Mouse (Mus musculus) layer of hippocampus, postnatal 25 days (tissue): ENCODE measurements around the gene Rcsd1. TPM values are rescaled to one million over a fixed set of nuclear protein-coding genes. Genes with fewer than 3 reads are reported as not detected.

Source experiments
- DNase-seq, 2 experiments: peaks; one replicate each; pipeline ENCODE4 v3.0.0; 2022; ENCODE audit warnings: mixed read lengths in 2 of 2, low spot score in 1 of 2; ENCODE audit errors: extremely low spot score in 1 of 2
- total RNA-seq, 2 experiments: library from RNA; stranded (reverse); gene quantifications; 2 replicates each; pipeline ENCODE4 v1.2.3; 2021

The Rcsd1 gene
- total RNA-seq, 2 experiments from 2014 or later = 4.3 to 4.8 TPM

DNA sequence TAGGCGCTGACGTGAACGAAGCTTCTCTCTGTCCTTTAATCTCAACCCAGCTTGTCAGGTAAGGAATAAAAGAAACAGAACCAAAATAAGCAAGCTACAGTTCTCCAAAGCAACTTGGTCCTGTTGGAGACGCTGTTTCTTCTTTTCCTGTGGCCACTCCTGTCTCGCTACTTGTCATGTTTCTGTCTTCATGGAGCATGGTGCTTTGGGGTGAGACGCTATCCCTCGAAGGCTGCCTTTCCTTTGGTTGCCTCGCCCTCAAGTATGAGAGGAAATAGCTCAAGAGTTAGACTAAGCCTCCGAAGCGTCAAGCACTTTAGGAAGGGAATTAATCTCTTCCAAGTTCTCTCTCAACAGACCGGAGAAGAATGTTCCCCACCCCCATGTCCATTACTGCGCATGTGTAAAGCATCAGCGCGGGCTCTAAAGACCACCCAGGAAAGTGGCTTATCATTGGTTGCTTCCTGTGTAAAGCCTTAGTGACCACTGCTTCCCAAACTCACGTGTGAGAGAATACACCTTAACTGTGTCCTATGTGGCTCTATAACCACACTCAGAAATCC is 9.1 kb upstream of the Rcsd1 start:
- no peak for DNase-seq

DNA sequence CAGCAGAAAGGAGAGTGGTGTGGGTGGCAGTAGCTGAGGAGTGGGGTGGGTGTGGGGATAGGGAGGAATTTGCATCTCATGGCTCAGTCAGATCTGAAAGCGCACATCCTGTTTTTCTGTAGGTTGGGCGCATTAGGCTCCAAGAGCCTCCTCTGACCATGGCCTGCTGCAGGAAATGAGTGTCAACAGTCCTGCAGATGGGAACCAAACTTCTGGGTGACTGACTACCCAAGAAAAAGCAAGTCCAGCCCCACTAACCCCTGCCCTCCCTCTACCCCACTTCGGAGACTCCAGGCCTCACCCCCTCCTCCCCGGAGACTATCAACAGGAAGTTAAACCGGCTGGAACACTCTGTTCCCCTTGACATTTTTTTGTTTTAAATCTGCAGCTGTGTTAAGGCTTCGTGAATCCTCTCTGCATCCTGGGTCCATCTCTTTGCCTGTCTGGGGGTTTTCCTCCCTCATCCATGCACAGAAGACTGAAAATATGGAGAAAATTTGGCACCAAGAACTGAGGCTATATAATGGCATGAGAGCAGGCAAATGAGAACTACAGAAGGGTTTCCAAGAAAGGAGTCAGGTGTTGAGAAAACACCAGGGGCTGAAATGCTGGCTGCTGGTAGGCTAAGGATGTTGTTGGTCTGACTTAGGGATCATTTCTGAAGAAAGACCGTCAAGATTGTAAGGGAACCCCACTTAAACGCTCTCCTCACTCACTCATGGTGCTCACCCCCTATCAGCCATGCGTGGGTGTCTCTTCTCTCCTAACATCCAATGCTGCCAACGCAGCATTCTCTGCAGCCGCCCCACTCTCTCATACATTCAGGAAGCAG is 8.4 kb upstream of the Rcsd1 start:
- no peak for DNase-seq

DNA sequence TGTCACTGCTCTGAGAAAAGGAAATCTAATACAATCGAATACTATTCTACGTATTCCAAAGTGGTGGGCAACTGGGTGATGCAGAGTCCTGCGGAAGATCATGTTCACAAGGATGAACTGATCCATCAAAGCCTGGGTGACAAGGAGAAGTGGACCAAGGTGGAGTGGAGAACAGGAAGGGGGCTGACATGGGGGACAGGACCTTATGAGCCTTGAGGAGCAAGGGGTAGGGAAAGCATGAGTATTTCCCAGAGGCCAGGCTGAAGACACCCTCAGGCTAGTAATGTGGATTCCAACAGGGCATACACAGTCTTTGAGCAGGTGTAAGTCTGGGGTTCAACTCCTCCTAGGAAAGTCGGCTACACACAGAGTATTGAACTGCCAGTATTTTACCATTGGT is 6.9 kb upstream of the Rcsd1 start:
- DNase-seq = no peak

DNA sequence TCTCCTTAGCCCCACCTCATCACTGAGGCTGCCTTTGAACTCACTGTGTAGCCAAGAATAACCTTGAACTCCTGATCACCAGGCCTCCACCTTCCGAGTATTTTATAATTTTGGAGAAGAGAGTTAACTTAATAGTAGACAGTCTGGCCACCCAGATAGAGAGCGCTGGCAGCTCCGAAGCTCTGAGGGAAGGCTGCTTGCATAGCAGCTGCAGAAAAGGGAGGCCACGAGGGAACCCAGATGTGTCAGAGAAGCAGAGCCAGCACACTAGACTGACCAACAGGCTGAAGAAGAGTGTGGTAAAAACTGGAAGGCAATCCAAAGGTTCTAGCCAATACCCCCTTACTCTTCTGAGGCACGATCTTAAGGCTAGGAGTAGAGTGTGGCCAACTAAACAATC is 4.2 kb upstream of the Rcsd1 start:
- DNase-seq = no peak

DNA sequence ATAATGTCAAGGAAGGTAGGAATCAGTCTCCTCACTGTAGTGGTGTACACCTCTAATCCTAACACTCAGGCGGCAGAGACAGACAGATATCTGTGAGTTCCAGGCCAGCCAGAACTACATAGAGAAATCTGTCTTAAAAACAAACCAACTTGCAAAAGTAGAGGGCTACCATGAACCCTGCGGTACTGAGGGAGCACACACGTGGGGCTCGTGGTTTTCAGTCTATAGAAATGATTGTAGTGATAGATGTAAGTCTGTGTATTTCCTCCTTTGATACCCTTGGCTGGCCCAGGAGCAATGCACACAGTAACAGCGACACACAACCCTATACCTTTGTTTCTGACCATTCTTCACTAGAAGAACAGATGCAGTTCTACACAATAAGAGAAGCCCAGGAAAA is 2.4 kb upstream of the Rcsd1 start:
- no peak for DNase-seq

DNA sequence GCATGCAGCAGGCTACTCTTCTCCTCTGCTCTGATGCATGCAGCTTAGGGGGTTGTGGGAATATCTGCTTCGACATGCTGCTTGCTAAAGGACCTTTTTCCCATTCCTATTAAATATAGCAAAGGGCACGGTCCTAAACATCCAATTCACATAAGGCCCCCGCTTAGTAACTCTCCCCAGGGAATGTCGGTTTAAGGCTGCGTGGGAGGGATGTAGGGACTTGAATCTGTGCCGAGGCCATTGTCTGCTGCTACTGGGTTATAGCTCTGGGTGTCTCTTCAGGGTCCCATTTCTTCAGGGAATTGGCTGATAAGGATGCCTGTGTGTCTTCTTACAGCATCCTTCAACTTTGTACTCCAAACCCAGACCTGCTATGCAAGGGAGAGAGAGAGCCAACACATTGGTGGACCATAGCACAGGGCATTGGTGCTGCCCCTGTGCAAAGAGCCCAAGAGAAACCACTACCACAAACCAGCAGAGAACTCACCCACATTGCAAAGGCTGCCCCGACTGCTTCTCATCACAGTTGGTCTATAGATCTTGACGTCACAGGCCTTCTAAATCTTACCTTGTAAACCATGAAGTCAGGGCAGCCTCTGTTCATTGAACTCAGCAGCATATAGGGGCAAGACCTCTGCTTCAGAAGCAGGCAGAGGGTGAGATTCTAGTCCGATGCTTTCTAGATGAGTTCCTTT is 724 bp downstream of the Rcsd1 start:
- no peak for DNase-seq

DNA sequence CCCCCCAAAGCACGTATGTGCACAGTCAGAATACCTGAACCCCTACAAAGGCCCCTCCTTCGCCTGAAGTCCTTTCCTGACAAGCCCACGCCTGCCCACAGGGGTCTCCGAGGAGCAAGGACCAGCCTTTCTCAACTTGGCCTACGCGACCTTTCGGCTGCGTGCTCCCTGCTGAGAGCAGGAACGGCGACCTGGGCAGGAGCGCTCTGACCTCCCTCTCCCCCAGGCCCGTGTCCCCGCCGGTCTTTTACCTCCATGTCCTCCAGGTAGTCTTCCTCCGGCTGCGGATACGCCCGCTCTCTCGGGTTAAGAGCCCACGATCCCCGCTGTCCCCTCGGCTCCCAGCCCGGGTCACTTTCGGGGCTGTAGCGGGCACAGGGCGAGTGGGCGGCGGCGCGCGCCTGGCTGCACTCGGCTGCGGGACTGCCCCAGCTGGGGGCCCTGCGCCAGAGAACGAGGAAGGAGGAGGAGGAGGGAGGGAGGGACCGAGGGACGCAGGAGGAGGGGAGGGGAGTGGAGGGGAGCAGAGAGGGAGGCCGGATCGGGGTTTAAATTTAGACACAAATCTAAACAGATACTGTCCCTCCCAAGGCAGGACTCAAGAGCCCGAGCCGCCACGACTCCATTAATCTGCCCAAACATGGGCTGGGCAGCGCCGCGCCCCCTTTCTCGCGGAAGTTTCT is 1.8 kb downstream of the Rcsd1 start:
- no peak for DNase-seq

DNA sequence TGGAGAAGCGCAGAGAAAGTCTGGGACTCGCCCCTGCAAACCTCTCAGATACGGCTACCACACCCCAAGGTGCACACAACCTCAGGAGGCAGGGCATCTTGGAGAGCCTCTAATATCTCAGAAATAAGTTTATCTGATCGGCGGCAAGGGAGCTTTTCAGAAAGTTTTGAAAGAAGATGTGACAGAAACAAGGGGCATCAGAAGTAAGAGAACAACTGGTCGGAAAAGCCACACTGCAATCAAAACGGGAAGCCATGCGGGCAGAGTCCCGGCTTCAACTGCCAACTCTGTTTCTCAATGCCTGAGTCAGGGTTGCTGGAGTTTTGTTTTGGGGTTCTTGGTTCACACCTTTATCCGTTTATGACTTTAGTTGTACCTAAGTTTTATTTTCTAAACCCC is 2.3 kb downstream of the Rcsd1 start:
- no peak for DNase-seq

DNA sequence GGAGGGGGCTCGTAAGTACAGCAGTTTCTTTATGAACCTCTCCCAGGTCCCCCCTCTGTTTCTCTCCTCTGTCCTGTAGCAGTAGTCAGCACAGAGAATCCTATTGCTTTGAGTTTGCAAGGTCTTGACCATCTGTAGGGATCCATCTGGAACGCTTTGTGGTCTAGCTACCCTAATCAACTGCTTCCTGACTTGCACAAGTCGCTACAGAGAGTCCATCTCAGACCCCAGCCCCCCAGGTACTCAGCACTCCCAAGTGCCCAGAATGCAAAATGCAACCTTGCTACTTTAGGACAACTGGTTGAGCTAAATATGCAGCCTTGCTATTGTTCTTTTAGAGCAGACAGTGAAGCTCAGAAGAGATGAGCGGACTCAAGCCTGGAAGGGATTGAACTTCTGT is 3.1 kb downstream of the Rcsd1 start:
- DNase-seq = no peak

DNA sequence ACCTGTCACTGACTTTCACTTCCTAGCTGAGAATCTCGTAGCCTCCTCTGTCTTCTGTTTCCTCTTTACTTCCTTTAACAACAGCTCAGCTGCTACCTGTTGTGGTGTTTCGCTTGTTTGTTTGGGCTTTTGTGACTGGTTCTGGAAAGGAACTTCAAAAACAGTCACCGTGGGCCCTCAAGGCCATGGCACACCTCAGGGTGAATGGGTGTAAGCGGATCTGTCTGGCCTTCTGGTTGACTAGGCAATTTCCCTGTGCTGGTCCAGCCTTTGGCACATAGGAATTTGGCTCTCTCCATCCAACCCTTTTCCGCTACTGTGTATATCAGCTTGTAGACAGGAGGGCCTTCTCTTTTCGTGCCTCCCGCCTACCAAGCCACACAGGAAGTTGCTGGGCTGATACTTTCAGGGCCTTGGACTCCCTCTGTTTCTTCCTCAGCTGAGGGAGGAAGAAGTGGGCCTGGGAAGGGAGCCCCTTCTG is 3.6 kb downstream of the Rcsd1 start:
- DNase-seq = no peak

DNA sequence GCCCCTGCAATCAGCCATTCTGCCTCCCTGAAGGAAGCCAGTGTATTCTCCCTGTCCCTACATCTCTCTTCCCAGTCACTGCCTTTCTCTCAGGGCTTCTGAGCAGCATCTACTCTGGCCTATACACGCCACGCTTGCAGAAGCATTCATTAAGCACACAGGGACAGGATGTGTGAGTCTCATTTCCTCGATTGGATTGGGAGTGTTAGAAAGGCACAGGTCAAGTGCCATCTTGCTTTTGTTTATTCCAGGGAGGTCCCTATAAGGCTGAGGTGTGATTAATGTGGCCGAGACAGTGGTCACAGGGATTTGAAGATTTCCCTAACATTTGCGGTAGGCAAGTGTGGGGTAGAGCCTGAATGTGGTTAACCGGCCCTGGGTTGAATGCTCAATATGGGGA is 4.2 kb downstream of the Rcsd1 start:
- no peak for DNase-seq

DNA sequence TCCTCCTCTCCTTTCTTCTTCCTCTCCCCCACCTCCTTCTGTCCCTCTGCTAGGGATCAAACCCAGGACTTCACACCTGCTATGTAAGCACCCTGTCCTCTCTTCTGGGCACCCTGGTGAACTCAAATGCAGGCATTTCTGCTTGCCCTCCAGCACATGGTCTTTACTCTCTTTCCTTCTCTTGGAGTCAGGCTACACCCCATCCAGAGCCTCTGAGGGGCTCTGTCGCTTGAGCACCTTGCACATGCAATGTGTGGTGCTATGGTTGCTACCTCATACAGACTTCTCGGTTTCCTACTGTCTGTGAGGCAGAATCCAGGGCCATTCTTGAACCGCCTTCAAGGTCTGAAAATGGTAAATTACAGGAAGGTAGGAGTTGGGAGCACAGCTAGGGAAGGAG is 4.7 kb downstream of the Rcsd1 start:
- no peak for DNase-seq

DNA sequence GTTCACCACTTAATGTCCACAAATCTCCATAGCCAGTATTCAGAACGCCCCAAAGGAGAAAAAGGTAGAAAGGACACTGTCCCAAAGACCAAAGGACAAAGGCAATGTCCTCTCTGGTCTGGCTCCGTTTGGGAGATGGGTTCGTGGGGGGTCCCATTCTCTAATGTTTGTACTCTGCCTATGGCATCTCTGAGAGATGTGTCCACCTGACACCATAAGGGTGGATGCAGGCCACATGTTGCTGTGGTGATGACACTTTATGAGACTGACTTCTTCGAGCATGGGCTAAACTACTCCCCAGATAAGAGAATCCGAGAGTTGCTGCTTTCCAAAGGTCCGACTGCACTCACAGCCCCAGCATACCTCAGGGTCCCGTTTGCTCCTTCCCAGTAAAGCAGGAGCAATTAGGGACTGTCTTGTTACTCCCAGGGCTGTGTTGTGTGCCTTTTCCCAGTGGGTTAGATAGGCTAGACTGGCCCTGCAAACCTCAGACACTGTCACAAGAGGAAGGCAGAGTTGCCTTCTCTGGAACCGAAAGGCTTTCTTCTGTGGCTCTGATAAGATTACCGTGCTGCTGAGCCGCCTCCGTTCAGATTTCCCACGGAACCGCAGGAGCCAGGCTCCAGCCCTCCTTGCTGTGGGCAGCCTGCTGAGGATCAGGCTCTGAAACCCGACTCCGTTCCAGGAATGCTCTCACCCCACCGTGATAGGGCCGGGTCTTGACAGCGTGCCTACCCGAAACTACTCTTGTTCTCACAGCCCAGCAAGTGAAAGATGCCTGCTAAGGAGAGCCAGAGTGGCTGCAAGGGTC is 7.1 kb downstream of the Rcsd1 start:
- no peak for DNase-seq

DNA sequence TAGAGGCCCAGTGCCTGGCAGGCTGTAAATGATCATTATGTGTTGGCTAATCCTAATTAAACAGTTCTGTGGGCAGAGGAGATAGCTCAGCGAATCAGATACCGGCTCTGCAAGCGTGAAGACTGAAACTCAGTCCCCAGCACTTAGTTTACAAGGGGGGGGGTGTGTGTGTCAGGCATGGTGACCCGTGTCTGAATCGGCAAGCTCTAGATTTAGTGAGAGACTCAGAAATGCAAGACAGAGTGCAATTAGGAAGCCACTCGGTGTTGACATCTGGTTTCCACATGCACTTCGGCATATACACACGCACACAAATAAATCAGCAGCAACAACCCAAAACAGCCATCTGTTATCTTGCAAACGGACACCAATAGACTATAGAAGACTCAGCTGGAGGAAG is 8.0 kb downstream of the Rcsd1 start:
- DNase-seq = no peak

DNA sequence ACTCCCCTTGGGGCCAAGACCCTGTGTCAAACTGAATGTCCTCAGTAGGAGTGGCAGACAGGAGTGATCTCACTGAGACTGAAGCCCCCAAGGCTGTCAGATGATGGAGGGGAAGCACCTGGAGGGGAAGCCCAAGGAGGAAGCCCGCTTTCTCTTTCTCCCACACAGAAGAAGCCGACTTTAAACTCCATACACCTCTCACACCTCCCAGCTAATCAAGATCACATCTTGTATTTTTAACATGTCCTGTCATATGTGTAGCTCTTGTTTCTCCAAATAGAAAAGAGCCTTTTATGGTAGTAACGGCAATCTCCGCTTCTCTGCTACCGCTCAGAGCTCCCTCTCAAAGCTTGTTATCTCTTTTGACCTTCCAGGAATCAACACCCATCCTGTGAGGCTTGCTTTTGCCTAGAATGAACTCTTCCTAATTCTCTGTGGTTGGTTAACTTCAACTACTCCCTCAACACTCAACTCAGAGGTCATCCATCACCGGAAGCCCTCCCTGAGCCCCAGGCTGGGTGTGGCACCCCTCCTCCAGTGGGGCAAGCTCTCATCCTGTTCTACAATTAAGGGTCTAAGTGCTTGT is 8.5 kb downstream of the Rcsd1 start:
- DNase-seq = no peak

DNA sequence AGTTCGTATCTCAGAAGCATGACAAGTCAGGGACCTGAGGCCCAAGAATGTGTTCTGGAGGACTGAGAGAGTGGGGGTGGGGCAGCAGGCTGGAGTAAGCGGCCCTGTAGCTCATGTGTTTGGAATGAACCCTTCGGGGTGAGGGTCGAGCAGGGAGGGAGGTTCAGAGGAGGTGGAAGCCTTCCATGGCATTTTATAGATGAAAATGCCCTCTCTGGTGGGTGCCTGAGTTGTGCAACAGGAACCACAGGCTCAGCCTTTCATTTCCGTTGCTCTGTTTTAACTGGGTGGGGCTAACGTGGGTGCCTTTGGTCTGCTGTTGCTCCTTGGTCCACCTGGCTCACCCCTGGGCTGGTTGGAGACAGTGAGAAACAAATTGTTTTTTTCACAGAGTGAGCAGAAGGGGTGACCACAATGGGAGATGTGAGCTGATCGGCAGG is 9.2 kb downstream of the Rcsd1 start:
- DNase-seq = no peak

DNA sequence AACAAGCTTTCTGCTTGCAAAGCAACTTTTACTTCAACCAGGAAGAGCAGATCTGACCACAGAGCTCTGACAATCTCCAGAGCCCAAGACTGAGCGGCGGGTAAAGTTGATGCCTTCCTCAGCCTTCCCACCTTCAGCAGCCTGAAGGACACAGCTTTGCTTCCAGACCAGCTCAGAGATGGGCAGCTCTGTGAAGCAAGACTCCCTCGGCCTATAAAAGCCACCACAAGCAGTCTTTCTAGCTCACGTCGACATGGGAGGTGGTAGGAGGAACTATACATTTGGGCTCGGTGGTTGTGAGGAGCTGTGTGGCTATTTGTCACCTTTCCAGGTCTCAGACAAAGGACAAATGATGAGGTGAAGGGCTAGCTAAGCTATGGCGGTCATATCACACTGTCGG is 11.9 kb downstream of the Rcsd1 start:
- DNase-seq = no peak

DNA sequence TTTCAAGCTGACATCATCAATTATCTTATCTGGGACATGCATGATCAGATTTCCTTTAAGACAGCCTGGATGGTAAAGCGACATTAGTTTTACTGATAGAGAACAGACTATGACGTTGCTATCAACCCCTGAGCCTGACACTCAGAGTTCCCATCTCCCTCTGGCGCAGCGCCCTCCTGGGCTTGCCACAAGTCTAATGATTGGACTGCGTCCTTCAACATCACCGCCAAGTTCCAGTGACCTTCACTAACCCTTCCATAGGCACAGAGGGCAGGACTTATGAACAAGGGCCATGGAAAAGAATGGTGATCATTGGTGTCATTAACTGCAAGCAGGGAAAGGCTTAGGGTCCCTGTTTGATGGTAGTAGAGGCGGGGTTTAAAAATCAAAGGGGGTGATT is 12.7 kb downstream of the Rcsd1 start:
- DNase-seq = no peak

DNA sequence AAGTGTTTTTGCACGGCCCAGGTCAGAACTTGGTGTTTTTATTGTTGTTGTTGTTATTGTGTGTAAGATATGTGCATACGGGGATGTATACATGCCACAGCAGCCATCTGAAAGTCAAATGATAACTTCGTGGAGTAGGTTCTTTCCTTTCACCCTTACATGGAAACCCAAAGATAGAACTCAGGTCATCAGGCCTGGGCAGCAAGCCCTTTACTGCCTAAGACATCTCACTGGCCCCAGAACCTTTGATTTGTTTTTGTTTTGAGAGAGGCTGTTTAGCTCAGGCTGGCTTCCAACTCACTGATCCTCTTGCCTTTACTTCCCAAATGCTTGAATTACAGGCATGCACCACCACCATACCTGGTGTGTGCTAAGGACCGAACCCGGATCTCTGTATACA is 13.5 kb downstream of the Rcsd1 start:
- DNase-seq = no peak
